Mouse (Mus musculus) liver, postnatal 0 days (tissue): ENCODE measurements around the gene Hspb11.

Experiments
- CTCF ChIP-seq: sonication (generic); IDR thresholded peaks from 2 replicates; pipeline ENCODE4 v1.5.1; 2016; ENCODE audit warnings: antibody characterized with exemption, low read depth
- EP300 ChIP-seq: IDR thresholded peaks from 2 replicates; pipeline ENCODE4 v1.6.1; 2016; ENCODE audit warnings: antibody characterized with exemption, low read depth, mild to moderate bottlenecking

DNA sequence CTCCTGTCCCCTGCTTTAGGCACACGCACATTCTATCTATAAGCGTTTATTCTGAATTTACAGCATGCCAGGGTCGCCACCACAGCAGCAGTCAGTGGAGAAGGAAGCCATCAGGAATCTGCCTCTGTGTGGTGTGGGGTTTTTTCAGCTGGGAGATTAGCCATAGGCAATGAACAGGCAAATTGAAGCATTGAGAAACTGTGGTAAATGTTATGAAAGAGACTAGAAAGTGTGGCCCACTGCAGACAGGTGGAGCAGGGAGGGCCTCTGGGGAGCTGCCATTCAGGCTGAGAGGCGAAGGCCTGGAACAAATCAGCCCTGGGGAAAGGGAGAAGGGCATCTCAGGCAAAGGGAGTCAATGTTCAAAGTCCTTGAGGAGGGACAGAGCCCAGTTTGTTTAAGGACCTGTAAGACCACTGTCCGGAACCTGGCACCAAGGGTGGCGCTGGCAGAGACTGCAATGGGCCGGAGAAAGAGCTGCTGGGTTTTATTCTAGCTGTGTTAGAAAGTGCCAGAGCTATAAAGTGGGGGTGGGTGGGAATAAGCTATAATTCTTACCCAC, 46.5 kb downstream of the Hspb11 start:
- TF ChIP-seq CTCF (no peak), EP300 (no peak)
